Mouse (Mus musculus): ENCODE measurements around the gene Tex9. TPM values are rescaled to one million over a fixed set of nuclear protein-coding genes. Genes with fewer than 3 reads are reported as not detected.

Gene Tex9
- polyA plus RNA-seq, 1 experiment from 2014 or later = 17.9 TPM

- Histone ChIP-seq H3K27ac (ENCODE audit: low read depth, low read length) (no peak overlapping the region), H3K4me1 (replicated peaks; ENCODE audit: control insufficient read depth, insufficient read depth, low read length) (peaks cover 16% of the 10 kb centered on the region)
- WGBS = 70% methylated on average over 11 of the region's 11 CpGs
Observed at GRCm38 (mm10) chr9:72422284-72422683, 69.7 kb downstream of the Tex9 start.

GRCm38 (mm10) chr9:72420490-72420889 is 71.5 kb downstream of the Tex9 start:
- H3K27ac ChIP-seq (ENCODE audit: low read depth, low read length) = no peak overlapping the region
- ATAC-seq (replicated peaks; ENCODE audit: low FRiP score) (peak; percentile 73; the same call in 1 of the 2 replicates), DNase-seq (ENCODE audit: low spot score) (no peak)
- WGBS = 73% methylated on average over 3 of the region's 3 CpGs
- H3K9ac ChIP-seq (ENCODE audit: low read depth, low read length) = no peak overlapping the region
- H3K9me3 ChIP-seq (ENCODE audit: control insufficient read depth, low read length) = no peaks in the 10 kb centered on the region
- peak overlapping the region; percentile 11; the same call in 1 of the 2 replicates for H3K4me2 ChIP-seq
- no peaks in the 10 kb centered on the region for H3K36me3 ChIP-seq (ENCODE audit: control insufficient read depth, insufficient read depth, low read length)
- H3K27me3 ChIP-seq (replicated peaks; ENCODE audit: control insufficient read depth, insufficient read depth, low read length) = no peaks in the 10 kb centered on the region
- no peak overlapping the region for H3K4me3 ChIP-seq (ENCODE audit: low read depth, low read length)
- H3K4me1 ChIP-seq (replicated peaks; ENCODE audit: control insufficient read depth, insufficient read depth, low read length) = peaks cover 12% of the 10 kb centered on the region

More at GRCm38 (mm10) chr9:72422284-72422683, 69.7 kb downstream of the Tex9 start:
- H3K36me3 ChIP-seq (ENCODE audit: control insufficient read depth, insufficient read depth, low read length) = no peaks in the 10 kb centered on the region
- no peak overlapping the region for H3K9ac ChIP-seq (ENCODE audit: low read depth, low read length)
- ATAC-seq (replicated peaks; ENCODE audit: low FRiP score) = no peak
- H3K9me3 ChIP-seq (ENCODE audit: control insufficient read depth, low read length) = no peaks in the 10 kb centered on the region
- H3K4me3 ChIP-seq (ENCODE audit: low read depth, low read length) = no peak overlapping the region
- no peak overlapping the region for H3K4me2 ChIP-seq
- DNase-seq (ENCODE audit: low spot score) = no peak
- no peaks in the 10 kb centered on the region; the same call in 1 of the 2 replicates for H3K27me3 ChIP-seq (replicated peaks; ENCODE audit: control insufficient read depth, insufficient read depth, low read length)

GRCm38 (mm10) chr9:72418443-72418842 is 73.6 kb downstream of the Tex9 start:
- Histone ChIP-seq H3K9me3 (ENCODE audit: control insufficient read depth, low read length) (no peaks in the 10 kb centered on the region), H3K4me1 (replicated peaks; ENCODE audit: control insufficient read depth, insufficient read depth, low read length) (peaks cover 12% of the 10 kb centered on the region), H3K27me3 (replicated peaks; ENCODE audit: control insufficient read depth, insufficient read depth, low read length) (no peaks in the 10 kb centered on the region), H3K36me3 (ENCODE audit: control insufficient read depth, insufficient read depth, low read length) (no peaks in the 10 kb centered on the region), H3K4me3 (ENCODE audit: low read depth, low read length) (no peak overlapping the region), H3K4me2 (no peak overlapping the region), H3K9ac (ENCODE audit: low read depth, low read length) (no peak overlapping the region), H3K27ac (ENCODE audit: low read depth, low read length) (no peak overlapping the region)
- 73% methylated on average over 3 of the region's 3 CpGs for WGBS
- no peak for DNase-seq (ENCODE audit: low spot score)
- ATAC-seq (replicated peaks; ENCODE audit: low FRiP score) = peak; percentile 62

GRCm38 (mm10) chr9:72411746-72412145 is 80.3 kb downstream of the Tex9 start:
- no peak overlapping the region for H3K27ac ChIP-seq (ENCODE audit: low read depth, low read length)
- ATAC-seq (replicated peaks; ENCODE audit: low FRiP score) = no peak
- no peak for DNase-seq (ENCODE audit: low spot score)
- H3K4me1 ChIP-seq (replicated peaks; ENCODE audit: control insufficient read depth, insufficient read depth, low read length) = peaks cover 11% of the 10 kb centered on the region; the same call in 1 of the 2 replicates
- WGBS = 94% methylated on average over 2 of the region's 2 CpGs
- H3K9ac ChIP-seq (ENCODE audit: low read depth, low read length) = no peak overlapping the region
- H3K36me3 ChIP-seq (ENCODE audit: control insufficient read depth, insufficient read depth, low read length) = no peaks in the 10 kb centered on the region
- H3K4me2 ChIP-seq = no peak overlapping the region
- no peaks in the 10 kb centered on the region for H3K9me3 ChIP-seq (ENCODE audit: control insufficient read depth, low read length)
- no peak overlapping the region for H3K4me3 ChIP-seq (ENCODE audit: low read depth, low read length)
- H3K27me3 ChIP-seq (replicated peaks; ENCODE audit: control insufficient read depth, insufficient read depth, low read length) = no peaks in the 10 kb centered on the region

- Histone ChIP-seq H3K9me3 (ENCODE audit: control insufficient read depth, low read length) (no peaks in the 10 kb centered on the region), H3K27ac (ENCODE audit: low read depth, low read length) (peak overlapping the region; percentile 96), H3K9ac (ENCODE audit: low read depth, low read length) (peak overlapping the region; percentile 44), H3K36me3 (ENCODE audit: control insufficient read depth, insufficient read depth, low read length) (no peaks in the 10 kb centered on the region), H3K27me3 (replicated peaks; ENCODE audit: control insufficient read depth, insufficient read depth, low read length) (no peaks in the 10 kb centered on the region), H3K4me3 (ENCODE audit: low read depth, low read length) (peak overlapping the region; percentile 32), H3K4me2 (peak overlapping the region; percentile 57), H3K4me1 (replicated peaks; ENCODE audit: control insufficient read depth, insufficient read depth, low read length) (peaks cover 21% of the 10 kb centered on the region)
- DNase-seq (ENCODE audit: low spot score) = peak; percentile 63
- 19% methylated on average over 15 of the region's 15 CpGs for WGBS
- ATAC-seq (replicated peaks; ENCODE audit: low FRiP score) = peak; percentile 95
Observed at GRCm38 (mm10) chr9:72409381-72410225, 82.4 kb downstream of the Tex9 start.

- H3K27me3 ChIP-seq (replicated peaks; ENCODE audit: control insufficient read depth, insufficient read depth, low read length) = no peaks in the 10 kb centered on the region
- peak overlapping the region; percentile 19; the same call in 1 of the 2 replicates for H3K4me3 ChIP-seq (ENCODE audit: low read depth, low read length)
- ATAC-seq (replicated peaks; ENCODE audit: low FRiP score) (peak; percentile 38), DNase-seq (ENCODE audit: low spot score) (peak; percentile 79)
- peak overlapping the region; percentile 57 for H3K4me2 ChIP-seq
- 11% methylated on average over 12 of the region's 12 CpGs for WGBS
- H3K9me3 ChIP-seq (ENCODE audit: control insufficient read depth, low read length) = no peaks in the 10 kb centered on the region
- peak overlapping the region; percentile 96; the same call in 1 of the 2 replicates for H3K27ac ChIP-seq (ENCODE audit: low read depth, low read length)
- H3K36me3 ChIP-seq (ENCODE audit: control insufficient read depth, insufficient read depth, low read length) = no peaks in the 10 kb centered on the region
- H3K9ac ChIP-seq (ENCODE audit: low read depth, low read length) = peak overlapping the region; percentile 55
- peaks cover 21% of the 10 kb centered on the region for H3K4me1 ChIP-seq (replicated peaks; ENCODE audit: control insufficient read depth, insufficient read depth, low read length)
Observed at GRCm38 (mm10) chr9:72408131-72408586, 83.9 kb downstream of the Tex9 start.

GRCm38 (mm10) chr9:72405882-72406638 is 86.0 kb downstream of the Tex9 start:
- H3K27me3 ChIP-seq (replicated peaks; ENCODE audit: control insufficient read depth, insufficient read depth, low read length) = no peaks in the 10 kb centered on the region
- H3K4me2 ChIP-seq = 0 out of 2 replicates have a peak overlapping the region, but pooled peaks have one; percentile 10
- peaks cover 21% of the 10 kb centered on the region for H3K4me1 ChIP-seq (replicated peaks; ENCODE audit: control insufficient read depth, insufficient read depth, low read length)
- DNase-seq (ENCODE audit: low spot score) (no peak), ATAC-seq (replicated peaks; ENCODE audit: low FRiP score) (no peak)
- H3K4me3 ChIP-seq (ENCODE audit: low read depth, low read length) = no peak overlapping the region
- no peaks in the 10 kb centered on the region for H3K9me3 ChIP-seq (ENCODE audit: control insufficient read depth, low read length)
- 68% methylated on average over 9 of the region's 9 CpGs for WGBS
- 0 out of 2 replicates have a peak overlapping the region, but pooled peaks have one; percentile 9 for H3K27ac ChIP-seq (ENCODE audit: low read depth, low read length)
- H3K36me3 ChIP-seq (ENCODE audit: control insufficient read depth, insufficient read depth, low read length) = no peaks in the 10 kb centered on the region
- no peak overlapping the region for H3K9ac ChIP-seq (ENCODE audit: low read depth, low read length)

GRCm38 (mm10) chr9:72404934-72405333 is 87.1 kb downstream of the Tex9 start:
- Histone ChIP-seq H3K27ac (ENCODE audit: low read depth, low read length) (no peak overlapping the region), H3K4me1 (replicated peaks; ENCODE audit: control insufficient read depth, insufficient read depth, low read length) (peaks cover 16% of the 10 kb centered on the region), H3K4me3 (ENCODE audit: low read depth, low read length) (no peak overlapping the region), H3K36me3 (ENCODE audit: control insufficient read depth, insufficient read depth, low read length) (no peaks in the 10 kb centered on the region), H3K4me2 (no peak overlapping the region), H3K9ac (ENCODE audit: low read depth, low read length) (no peak overlapping the region), H3K27me3 (replicated peaks; ENCODE audit: control insufficient read depth, insufficient read depth, low read length) (no peaks in the 10 kb centered on the region), H3K9me3 (ENCODE audit: control insufficient read depth, low read length) (no peaks in the 10 kb centered on the region)
- no peak for DNase-seq (ENCODE audit: low spot score)
- no peak for ATAC-seq (replicated peaks; ENCODE audit: low FRiP score)
- 76% methylated on average over 3 of the region's 3 CpGs for WGBS

All from liver, embryonic 11.5 days (tissue).